Mouse (Mus musculus) limb, embryonic 10.5 days (tissue): Measurements from ENCODE around the gene Smim11. TPM values are rescaled to one million over a fixed set of nuclear protein-coding genes. Genes with fewer than 3 reads are reported as not detected.

Source experiments
- DNase-seq: peaks from one replicate; pipeline ENCODE4 v3.0.0-alpha.2; 2017; ENCODE audit warnings: low spot score
- H3K27ac ChIP-seq: fragments of 300-500 bp; sonication (generic); 2 replicates; pipeline ENCODE4 v1.5.1; 2016; ENCODE audit warnings: mild to moderate bottlenecking
- H3K27me3 ChIP-seq: fragments of 300-500 bp; sonication (generic); 2 replicates; pipeline ENCODE4 v1.6.1; 2016; ENCODE audit warnings: low read depth, mild to moderate bottlenecking; ENCODE audit not compliant: poor library complexity, severe bottlenecking
- H3K36me3 ChIP-seq: fragments of 300-500 bp; sonication (generic); 2 replicates; pipeline ENCODE4 v1.6.1; 2016; ENCODE audit warnings: mild to moderate bottlenecking, moderate library complexity
- H3K4me1 ChIP-seq: fragments of 300-500 bp; sonication (generic); 2 replicates; pipeline ENCODE4 v1.6.1; 2016
- H3K4me3 ChIP-seq: fragments of 300-500 bp; sonication (generic); 2 replicates; pipeline ENCODE4 v1.5.1; 2016; ENCODE audit warnings: mild to moderate bottlenecking, moderate library complexity
- H3K9me3 ChIP-seq: fragments of 300-500 bp; sonication (generic); replicated peaks from 2 replicates; pipeline ENCODE4 v1.6.1; 2016; ENCODE audit warnings: mild to moderate bottlenecking
- WGBS: fragments of 180-500 bp; shearing (Covaris S2); methylation state at CpG from one replicate; pipeline ENCODE4 v1.1.7; 2016; 5-methylcytosine and 5-hydroxymethylcytosine counted together
- polyA plus RNA-seq: library from polyadenylated mRNA; unstranded; fragments of >200 nt; fragmentation: Nextera tagmentation; extraction: Ambion mirVana; gene quantifications from 2 replicates; pipeline ENCODE4 v1.2.1, GENCODE M21; 2016

Smim11 gene
- polyA plus RNA-seq: 112 and 114 TPM in 2 replicates

DNA sequence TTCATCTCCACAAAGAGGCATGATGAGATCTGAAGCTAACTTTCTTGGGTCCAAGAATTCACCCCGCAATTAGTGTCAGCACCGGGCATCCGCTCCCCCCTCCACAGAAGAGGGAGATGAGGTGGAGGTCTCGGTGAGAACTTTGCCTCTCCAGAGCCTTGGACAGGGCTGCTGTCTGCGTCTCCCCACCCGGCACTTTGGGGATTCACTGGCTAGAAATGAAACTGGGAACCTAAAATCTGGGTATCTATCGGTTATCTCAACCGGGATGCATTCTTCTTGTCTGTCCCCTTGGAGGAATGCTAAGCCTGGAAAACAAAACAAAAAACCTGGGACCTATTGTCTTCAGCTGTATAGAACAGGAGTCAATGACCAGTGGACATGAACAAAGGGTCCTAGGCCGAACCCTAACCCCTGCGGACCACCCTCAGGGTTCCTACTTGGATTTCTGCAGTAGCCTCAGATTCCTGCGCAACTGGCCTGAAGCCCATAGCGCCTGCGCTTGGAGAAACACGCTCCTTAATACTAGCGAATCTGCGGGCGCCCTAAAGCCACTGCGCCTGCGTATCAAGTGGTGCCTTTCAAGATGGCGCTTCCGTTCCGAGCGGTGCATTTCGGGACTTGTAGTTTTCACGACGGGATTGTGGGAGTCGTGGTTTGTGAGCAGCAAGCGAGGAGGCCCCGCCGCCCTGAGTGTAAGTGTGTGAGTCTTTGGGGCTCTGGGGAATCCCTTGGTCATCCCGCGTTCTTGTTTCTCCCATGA lies at the start of gene Smim11:
TSS of gene Smim11 (plus strand) at position 638 of the 763 bp plus-strand sequence.
- Histone ChIP-seq H3K36me3 (peaks cover 4% of the 10 kb centered on the region; the same call in 1 of the 2 replicates), H3K9me3 (no peaks in the 10 kb centered on the region), H3K4me1 (peaks cover 41% of the 10 kb centered on the region), H3K27me3 (no peaks in the 10 kb centered on the region), H3K4me3 (peak within 1 kb of the TSS; percentile 72), H3K27ac (peak within 1 kb of the TSS; percentile 90)
- WGBS: 10% methylated on average over 32 of the region's 32 CpGs
- DNase-seq: peak; percentile 95

DNA sequence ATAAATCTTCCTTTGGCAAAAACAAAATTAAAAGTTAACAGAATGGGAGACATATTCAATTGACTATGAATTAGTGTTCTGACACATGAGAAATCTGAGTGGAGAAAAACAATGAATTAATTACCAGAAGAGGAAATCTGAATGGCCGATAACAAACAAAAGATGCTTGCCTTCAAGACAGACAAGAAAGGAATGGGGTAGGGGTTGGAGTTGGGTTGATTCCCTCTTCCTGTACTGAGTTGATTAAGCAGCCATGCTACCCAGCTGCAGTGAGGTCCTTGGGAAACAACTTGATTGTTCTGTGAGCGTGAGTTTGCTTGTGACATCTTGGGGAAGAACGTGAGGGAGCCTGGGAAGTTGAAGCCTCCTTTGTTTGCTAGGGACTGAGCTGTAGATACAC lies 46.8 kb upstream of the Smim11 start:
- no peak for DNase-seq
- no peaks in the 10 kb centered on the region for H3K27me3 ChIP-seq
- peaks cover 19% of the 10 kb centered on the region for H3K4me1 ChIP-seq
- 89% methylated on average over 3 of the region's 3 CpGs for WGBS
- no peaks in the 10 kb centered on the region for H3K9me3 ChIP-seq
- H3K36me3 ChIP-seq: no peaks in the 10 kb centered on the region
- no peak overlapping the region for H3K4me3 ChIP-seq
- no peak overlapping the region for H3K27ac ChIP-seq

DNA sequence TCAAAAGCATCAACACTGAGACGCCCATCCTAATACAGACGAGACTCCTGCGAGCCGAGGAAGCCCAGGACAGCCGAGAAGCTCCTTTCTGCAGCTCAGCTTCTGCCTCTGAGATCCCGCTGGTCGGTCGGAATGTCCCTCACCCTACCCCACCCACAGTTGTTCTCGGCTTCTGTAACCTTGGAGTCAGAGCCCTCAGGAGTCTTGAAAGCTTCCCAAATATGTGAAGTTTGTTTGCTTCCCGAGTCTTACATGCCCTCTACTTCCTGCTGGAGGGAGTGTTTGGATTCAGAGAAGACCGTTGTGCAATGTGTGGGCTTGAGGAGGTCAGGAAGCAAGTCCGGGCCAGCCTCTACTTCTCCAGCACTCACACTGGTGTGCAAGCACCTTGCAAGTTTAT lies 33.2 kb upstream of the Smim11 start:
- DNase-seq: no peak
- Histone ChIP-seq H3K4me1 (no peaks in the 10 kb centered on the region), H3K36me3 (no peaks in the 10 kb centered on the region), H3K4me3 (no peak overlapping the region), H3K27ac (no peak overlapping the region), H3K27me3 (no peaks in the 10 kb centered on the region), H3K9me3 (no peaks in the 10 kb centered on the region)
- WGBS: 85% methylated on average over 12 of the region's 12 CpGs

DNA sequence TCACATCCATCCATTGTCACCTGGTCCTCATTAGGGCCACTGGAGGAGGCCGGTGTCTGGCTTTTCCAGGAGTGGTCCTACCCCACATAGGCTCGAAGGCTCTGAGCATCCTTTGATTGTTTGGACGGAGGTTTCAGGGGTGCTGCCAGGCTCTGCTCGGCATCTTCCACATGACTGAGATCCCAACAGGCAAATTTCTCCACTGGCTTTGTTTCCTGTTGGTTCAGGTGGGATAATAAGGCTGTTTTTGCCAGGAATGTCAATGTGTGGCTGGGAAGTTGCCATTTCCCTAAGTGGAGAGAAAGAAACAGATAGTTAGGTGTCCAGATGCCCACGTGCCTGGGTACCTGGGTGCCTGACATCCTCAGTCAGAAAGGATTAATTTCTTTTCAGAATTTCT lies 26.6 kb upstream of the Smim11 start:
- no peak for DNase-seq
- 77% methylated on average over 5 of the region's 5 CpGs for WGBS
- no peak overlapping the region for H3K4me3 ChIP-seq

DNA sequence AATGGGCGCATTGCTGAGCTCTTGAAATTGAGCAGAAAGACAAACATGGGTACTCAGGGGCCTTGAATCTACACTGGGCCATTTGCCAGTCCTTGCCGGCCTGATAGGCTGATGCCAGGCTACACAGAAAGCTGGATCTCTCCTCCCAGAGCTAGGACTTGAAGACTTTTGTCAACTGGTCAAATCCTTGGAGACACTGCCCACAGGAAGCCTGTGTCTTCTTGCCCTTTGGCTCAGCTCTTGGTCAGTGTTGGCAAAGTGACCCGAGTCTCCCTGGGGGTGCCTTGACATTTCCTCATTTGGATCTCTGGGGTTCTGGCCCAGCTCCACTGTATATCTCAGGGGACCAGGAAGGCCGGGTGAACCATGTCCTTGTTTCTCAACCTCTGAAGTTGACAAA lies 25.6 kb upstream of the Smim11 start:
- no peak for DNase-seq
- 86% methylated on average over 4 of the region's 4 CpGs for WGBS
- Histone ChIP-seq H3K27ac (no peak overlapping the region), H3K9me3 (no peaks in the 10 kb centered on the region), H3K27me3 (no peaks in the 10 kb centered on the region), H3K4me1 (peaks cover 9% of the 10 kb centered on the region; the same call in 1 of the 2 replicates), H3K4me3 (no peak overlapping the region), H3K36me3 (no peaks in the 10 kb centered on the region)

More for the DNA sequence above, 26.6 kb upstream of the Smim11 start:
- peaks cover 9% of the 10 kb centered on the region; the same call in 1 of the 2 replicates for H3K4me1 ChIP-seq
- no peaks in the 10 kb centered on the region for H3K9me3 ChIP-seq
- H3K27me3 ChIP-seq: no peaks in the 10 kb centered on the region
- H3K36me3 ChIP-seq: no peaks in the 10 kb centered on the region
- no peak overlapping the region for H3K27ac ChIP-seq

DNA sequence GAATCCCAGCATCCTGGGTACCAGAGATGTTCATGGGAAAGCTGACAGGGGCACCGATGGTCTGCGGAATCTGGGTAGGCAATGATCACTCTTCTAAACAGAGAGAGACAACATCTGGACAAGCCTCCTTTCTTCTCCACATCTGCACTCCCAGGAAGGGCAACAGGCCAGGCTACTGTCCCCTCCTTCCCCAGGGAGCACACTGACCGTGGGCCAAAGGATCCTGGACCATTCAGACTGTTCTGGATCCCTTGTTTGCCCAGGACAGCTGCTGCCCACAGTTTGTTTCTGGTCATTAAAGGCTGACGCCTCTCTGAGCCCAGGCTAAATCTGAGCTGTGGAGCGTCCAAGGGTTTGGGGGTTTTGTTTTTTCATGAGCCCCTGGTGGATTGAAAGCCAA lies 18.4 kb upstream of the Smim11 start:
- H3K36me3 ChIP-seq: no peaks in the 10 kb centered on the region
- peaks cover 8% of the 10 kb centered on the region; the same call in 1 of the 2 replicates for H3K27me3 ChIP-seq
- no peak overlapping the region for H3K4me3 ChIP-seq
- H3K27ac ChIP-seq: peak overlapping the region; percentile 32; the same call in 1 of the 2 replicates
- DNase-seq: no peak
- WGBS: 81% methylated on average over 5 of the region's 5 CpGs
- no peaks in the 10 kb centered on the region for H3K9me3 ChIP-seq
- peaks cover 16% of the 10 kb centered on the region for H3K4me1 ChIP-seq

DNA sequence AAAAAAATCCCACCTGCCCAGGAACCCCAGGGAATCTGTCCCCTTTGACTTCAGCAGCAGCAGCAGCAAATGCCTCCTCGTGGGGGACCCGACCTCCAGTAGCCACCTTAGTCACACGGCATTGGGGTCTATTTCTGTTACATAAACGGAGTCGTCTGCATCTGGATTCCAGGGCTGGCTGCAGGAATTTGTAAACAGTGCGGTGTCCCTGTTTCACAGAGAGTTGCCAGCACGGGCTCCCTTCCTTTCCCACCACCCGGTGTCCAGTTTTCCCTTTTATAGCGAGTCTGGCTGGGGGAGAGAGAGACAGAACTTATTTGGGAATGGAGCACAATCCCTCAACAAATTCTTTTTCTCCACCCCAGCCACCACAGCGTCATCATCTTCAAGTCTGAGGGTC lies 16.0 kb upstream of the Smim11 start:
- Histone ChIP-seq H3K9me3 (no peaks in the 10 kb centered on the region), H3K4me1 (peaks cover 19% of the 10 kb centered on the region), H3K36me3 (no peaks in the 10 kb centered on the region), H3K27ac (no peak overlapping the region), H3K4me3 (no peak overlapping the region), H3K27me3 (peaks cover 8% of the 10 kb centered on the region; the same call in 1 of the 2 replicates)
- DNase-seq: no peak
- 45% methylated on average over 10 of the region's 10 CpGs for WGBS

DNA sequence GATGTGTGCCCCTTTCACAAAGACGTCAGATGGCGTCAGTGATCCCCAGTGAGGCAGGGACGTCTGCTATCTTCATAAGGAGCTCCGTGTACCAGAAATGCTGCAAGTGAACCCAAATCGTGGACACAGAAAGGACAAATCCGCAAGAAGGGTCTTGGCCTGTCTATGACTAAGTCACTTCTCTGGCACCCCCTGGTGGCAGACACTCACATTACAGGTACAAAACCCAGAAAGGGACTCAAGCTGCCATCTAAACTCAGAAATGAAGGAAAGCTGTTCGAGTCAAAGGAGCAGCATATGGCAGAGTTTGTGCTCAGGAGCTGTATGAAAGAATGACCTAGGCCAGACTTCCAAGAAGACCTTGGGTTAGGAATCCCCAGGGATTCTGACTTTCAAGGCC lies 14.5 kb upstream of the Smim11 start:
- Histone ChIP-seq H3K36me3 (no peaks in the 10 kb centered on the region), H3K27me3 (peaks cover 8% of the 10 kb centered on the region; the same call in 1 of the 2 replicates), H3K27ac (no peak overlapping the region), H3K9me3 (no peaks in the 10 kb centered on the region), H3K4me1 (peaks cover 19% of the 10 kb centered on the region), H3K4me3 (no peak overlapping the region)
- DNase-seq: peak; percentile 92
- 19% methylated on average over 7 of the region's 7 CpGs for WGBS

DNA sequence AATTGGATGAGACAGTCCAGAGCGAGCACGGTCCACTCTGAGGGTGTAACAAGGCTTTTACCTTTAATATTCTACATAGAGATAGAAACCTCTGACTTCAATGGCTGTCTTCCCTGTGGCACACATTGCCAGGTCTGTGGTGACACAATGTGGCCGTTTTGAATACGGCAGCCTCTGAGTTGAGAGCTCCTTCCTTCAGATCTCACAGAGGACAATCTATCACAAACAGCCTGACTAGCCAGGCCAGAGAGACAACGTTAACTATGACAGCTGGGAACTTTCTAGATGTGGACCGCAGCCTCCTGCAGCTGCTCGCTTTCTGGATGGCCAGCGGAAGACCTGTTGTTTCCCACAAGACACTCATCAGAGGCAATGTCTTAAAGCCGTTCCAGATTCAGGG lies 12.3 kb upstream of the Smim11 start:
- WGBS: 87% methylated on average over 9 of the region's 9 CpGs
- H3K4me1 ChIP-seq: peaks cover 9% of the 10 kb centered on the region; the same call in 1 of the 2 replicates
- H3K36me3 ChIP-seq: no peaks in the 10 kb centered on the region
- no peak overlapping the region for H3K27ac ChIP-seq
- H3K9me3 ChIP-seq: no peaks in the 10 kb centered on the region
- DNase-seq: no peak
- no peak overlapping the region for H3K4me3 ChIP-seq
- H3K27me3 ChIP-seq: peaks cover 8% of the 10 kb centered on the region; the same call in 1 of the 2 replicates

DNA sequence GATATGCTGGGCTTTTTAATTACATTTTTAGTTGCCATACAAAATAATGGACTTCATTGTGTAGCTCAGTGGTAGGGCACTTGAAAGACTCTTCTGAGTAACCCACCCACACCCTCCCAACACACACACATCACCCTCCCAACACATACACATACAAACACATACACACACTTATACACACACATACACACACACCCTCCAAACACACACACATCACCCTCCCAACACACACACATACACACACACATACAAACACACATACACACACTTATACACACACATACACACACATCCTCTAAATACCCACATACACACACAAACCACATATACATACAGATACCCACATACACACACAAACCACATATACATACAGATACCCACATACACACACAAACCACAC lies 11.0 kb upstream of the Smim11 start:
- H3K9me3 ChIP-seq: no peaks in the 10 kb centered on the region
- no peak overlapping the region for H3K4me3 ChIP-seq
- H3K27me3 ChIP-seq: peaks cover 8% of the 10 kb centered on the region; the same call in 1 of the 2 replicates
- no peaks in the 10 kb centered on the region for H3K36me3 ChIP-seq
- no peak overlapping the region for H3K27ac ChIP-seq
- no peak for DNase-seq
- H3K4me1 ChIP-seq: peaks cover 6% of the 10 kb centered on the region; the same call in 1 of the 2 replicates

DNA sequence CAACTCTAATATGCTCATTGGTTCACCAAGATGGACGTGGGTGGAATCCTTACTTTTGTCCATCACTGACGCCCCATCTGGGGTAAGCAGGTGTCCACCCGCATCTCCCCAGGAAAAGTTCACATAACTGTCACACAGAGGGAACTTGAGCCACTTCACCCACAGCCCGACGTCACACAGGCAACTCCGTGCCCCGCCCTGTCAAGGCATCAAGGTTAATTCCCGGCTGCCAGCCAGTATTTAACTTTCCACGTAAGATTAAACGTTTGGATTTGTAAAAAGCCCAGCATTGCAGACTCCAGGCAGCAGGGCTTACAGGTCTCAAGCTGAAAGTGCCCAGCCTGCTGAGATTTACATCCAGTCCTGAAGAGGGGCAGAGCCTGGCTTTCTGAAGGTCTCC lies 9.0 kb upstream of the Smim11 start, which contains the start of gene Kcne2:
TSS of gene Kcne2 (plus strand) at position 289 of the 400 bp plus-strand sequence.
- Histone ChIP-seq H3K4me1 (0 out of 2 replicates have a peak, but pooled peaks cover 6% of the 10 kb centered on the region), H3K27me3 (no peaks in the 10 kb centered on the region), H3K9me3 (no peaks in the 10 kb centered on the region), H3K27ac (no peak within 1 kb of the TSS), H3K4me3 (no peak within 1 kb of the TSS), H3K36me3 (no peaks in the 10 kb centered on the region)
- DNase-seq: no peak
- WGBS: 82% methylated on average over 10 of the region's 10 CpGs

DNA sequence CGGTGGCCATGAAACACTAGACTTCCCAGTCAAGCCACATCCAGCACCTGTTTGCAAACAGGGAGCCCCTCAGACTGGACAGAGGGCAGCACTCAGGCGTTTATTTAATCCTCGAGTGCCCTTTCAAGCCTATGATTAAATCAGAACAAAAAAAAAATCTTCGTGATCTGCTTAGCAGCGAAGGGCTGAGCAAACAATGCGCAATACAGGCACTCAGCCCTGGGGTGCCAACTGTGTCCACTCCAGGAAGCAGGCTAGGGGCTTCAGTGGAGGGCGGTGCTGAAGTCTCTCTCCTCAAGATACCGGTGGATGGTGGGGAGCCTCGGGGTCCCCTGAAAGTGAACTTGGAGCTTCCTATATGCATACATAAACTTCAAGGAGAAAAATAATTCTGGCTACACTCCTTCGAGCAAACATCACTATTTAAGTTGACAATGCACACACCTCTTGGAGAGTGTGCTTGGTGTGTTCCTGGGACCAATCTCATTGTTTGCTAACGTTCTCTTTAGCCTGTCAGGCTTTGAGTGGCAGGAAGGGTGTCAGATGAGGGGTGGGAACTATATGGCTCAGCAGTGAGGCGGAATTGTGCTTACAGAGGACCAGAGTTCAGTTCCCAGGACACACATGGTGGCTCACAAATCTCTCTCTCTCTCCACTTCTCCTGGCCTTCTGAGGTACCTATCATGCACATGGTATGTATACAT lies 6.7 kb upstream of the Smim11 start:
- Histone ChIP-seq H3K27ac (no peak overlapping the region), H3K4me3 (no peak overlapping the region), H3K36me3 (no peaks in the 10 kb centered on the region), H3K4me1 (no peaks in the 10 kb centered on the region), H3K9me3 (no peaks in the 10 kb centered on the region), H3K27me3 (no peaks in the 10 kb centered on the region)
- DNase-seq: no peak
- WGBS: 81% methylated on average over 12 of the region's 12 CpGs

DNA sequence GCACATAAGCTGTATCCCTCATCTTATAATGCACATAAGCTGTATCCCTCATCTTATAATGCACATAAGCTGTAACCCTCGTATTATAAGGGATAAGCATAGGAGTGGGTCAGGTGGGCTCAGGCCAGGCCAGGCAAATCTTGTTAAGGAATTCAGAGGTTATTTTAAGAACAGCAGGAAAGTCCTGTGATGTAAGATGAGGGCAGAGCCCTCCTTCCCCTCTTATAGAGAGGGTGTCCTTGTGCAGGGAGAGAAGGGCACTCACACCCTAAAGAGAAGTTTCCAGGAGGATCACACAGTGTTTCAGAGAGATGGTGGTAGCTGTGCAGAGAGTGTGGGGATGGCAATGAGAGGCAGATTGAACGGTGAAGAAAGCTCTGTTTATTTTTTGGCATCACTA lies 5.8 kb upstream of the Smim11 start:
- no peak for DNase-seq
- H3K4me3 ChIP-seq: no peak overlapping the region
- no peak overlapping the region for H3K27ac ChIP-seq
- no peaks in the 10 kb centered on the region for H3K9me3 ChIP-seq
- H3K4me1 ChIP-seq: no peaks in the 10 kb centered on the region; the same call in 1 of the 2 replicates
- 89% methylated on average over 2 of the region's 2 CpGs for WGBS
- no peaks in the 10 kb centered on the region for H3K27me3 ChIP-seq
- no peaks in the 10 kb centered on the region for H3K36me3 ChIP-seq
